ENCODE assay signal across 21 mouse cellular contexts in the genomic region with DNA sequence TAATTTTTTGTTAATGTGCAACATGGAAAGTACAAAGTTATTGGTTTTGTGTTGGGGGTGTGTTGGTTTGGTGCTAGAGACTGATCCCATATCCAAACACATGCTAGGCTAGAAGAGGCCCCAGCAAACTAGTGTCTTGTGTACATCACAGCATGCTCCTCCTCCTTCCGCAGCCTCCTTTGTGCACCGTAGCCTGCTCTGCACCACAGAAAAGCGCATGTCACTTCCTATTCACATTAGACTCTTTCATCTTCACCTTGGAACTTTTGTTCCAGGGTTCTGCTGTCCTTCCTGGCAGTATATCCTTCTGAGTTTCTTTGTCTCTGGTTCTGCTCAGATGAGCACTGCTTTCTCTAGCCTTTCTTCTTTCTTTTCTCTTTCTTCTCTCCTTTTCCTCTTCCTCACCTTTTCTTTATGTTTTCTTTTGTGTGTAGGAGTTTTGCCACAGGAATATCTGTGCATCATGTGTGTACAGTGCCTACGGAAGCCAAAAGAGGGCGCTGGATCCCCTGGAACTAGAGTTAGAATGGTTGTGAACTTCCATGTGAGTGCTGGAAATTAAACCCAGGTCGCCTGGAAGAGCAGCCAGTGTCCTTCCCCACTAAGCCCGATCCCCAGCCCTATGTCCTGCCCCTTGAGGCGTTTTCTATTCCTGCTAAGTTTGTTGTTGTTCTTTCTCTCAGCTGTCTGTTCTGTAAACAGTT.
DNase-seq lines count a peak whose midpoint lies in the region; ATAC-seq and TF ChIP-seq lines count a peak whose summit lies in the region.
"Had no signal": no experiment of that assay in that cellular context is flagged by ENCODE, and none has a peak within 500 bp of the region (broad histone marks: within the 10 kb centered on the region; RNA-seq: fewer than 3 reads in every experiment).

No protein-coding gene starts in this region.

- 80% methylated on average over 8 of the region's 8 CpGs for WGBS in forebrain, postnatal 0 days
- WGBS in forebrain, embryonic 15.5 days: 87% methylated on average over 8 of the region's 8 CpGs

- no peak for DNase-seq in forebrain, postnatal 0 days
- DNase-seq in layer of hippocampus, adult 2 months (ENCODE audit: low spot score in 2 of 2): no peak
- no peak for DNase-seq in layer of hippocampus, postnatal 36 days
- DNase-seq in WW6 (ENCODE audit: low read depth, low spot score): peak; percentile 7
- no peak for DNase-seq in testis, postnatal 14 days (ENCODE audit: low spot score)
- DNase-seq in layer of hippocampus, adult 9-11 months: no peak
- DNase-seq: adrenal gland, postnatal 10 days; cerebellum, adult 9-10 months; heart, postnatal 36 days; kidney, postnatal 36 days; liver, embryonic 13.5 days; right cerebral cortex, postnatal 4 days; thymus, postnatal 4 days had no signal

- no peak for ATAC-seq in forebrain, postnatal 0 days
- ATAC-seq in forebrain, embryonic 15.5 days (replicated peaks): no peak
- ATAC-seq: activated CD4-positive, CD25-positive, alpha-beta regulatory T cell, adult 4 months; midbrain, embryonic 15.5 days had no signal

- H3K4me2 ChIP-seq in forebrain, postnatal 0 days (ENCODE audit: low read depth): no peak overlapping the region
- no peak overlapping the region for H3K4me2 ChIP-seq in forebrain, embryonic 15.5 days (replicated peaks)
- H3K4me2 ChIP-seq: forebrain, embryonic 12.5 days; limb, embryonic 12.5 days; liver, embryonic 13.5 days; lung, embryonic 15.5 days; midbrain, embryonic 15.5 days had no signal

- no peak overlapping the region for H3K4me3 ChIP-seq in forebrain, postnatal 0 days (ENCODE audit: low read depth, low read length)
- no peak overlapping the region for H3K4me3 ChIP-seq in forebrain, embryonic 15.5 days
- no peak overlapping the region for H3K4me3 ChIP-seq in layer of hippocampus, adult 2 months
- no peak overlapping the region for H3K4me3 ChIP-seq in E14TG2a.4 (replicated peaks; ENCODE audit: low read length)
- H3K4me3 ChIP-seq: embryonic facial prominence, embryonic 10.5 days; forebrain, embryonic 12.5 days; limb, embryonic 12.5 days; liver, embryonic 13.5 days; lung, embryonic 15.5 days; midbrain, embryonic 15.5 days had no signal

- no peaks in the 10 kb centered on the region for H3K9me3 ChIP-seq in forebrain, postnatal 0 days (ENCODE audit: low read length)
- no peaks in the 10 kb centered on the region for H3K9me3 ChIP-seq in forebrain, embryonic 15.5 days
- no peaks in the 10 kb centered on the region for H3K9me3 ChIP-seq in E14TG2a.4 (ENCODE audit: low read length)
- H3K9me3 ChIP-seq: embryonic facial prominence, embryonic 10.5 days; forebrain, embryonic 12.5 days; limb, embryonic 12.5 days; liver, embryonic 13.5 days; lung, embryonic 15.5 days; midbrain, embryonic 15.5 days had no signal

- H3K4me1 ChIP-seq in forebrain, postnatal 0 days (ENCODE audit: insufficient read depth): no peaks in the 10 kb centered on the region
- H3K4me1 ChIP-seq in forebrain, embryonic 15.5 days: no peaks in the 10 kb centered on the region
- peaks cover 8% of the 10 kb centered on the region; the same call in 1 of the 2 replicates for H3K4me1 ChIP-seq in E14TG2a.4 (replicated peaks; ENCODE audit: low read depth, low read length)
- H3K4me1 ChIP-seq: embryonic facial prominence, embryonic 10.5 days; forebrain, embryonic 12.5 days; limb, embryonic 12.5 days; lung, embryonic 15.5 days had no signal

- no peak overlapping the region for H3K27ac ChIP-seq in forebrain, postnatal 0 days (ENCODE audit: low read depth, low read length)
- H3K27ac ChIP-seq in forebrain, embryonic 15.5 days (replicated peaks): no peak overlapping the region
- 0 out of 2 replicates have a peak overlapping the region, but pooled peaks have one; percentile 28 for H3K27ac ChIP-seq in layer of hippocampus, adult 2 months
- H3K27ac ChIP-seq: embryonic facial prominence, embryonic 10.5 days; forebrain, embryonic 12.5 days; limb, embryonic 12.5 days; liver, embryonic 13.5 days; lung, embryonic 15.5 days had no signal

- no peaks in the 10 kb centered on the region for H3K27me3 ChIP-seq in forebrain, postnatal 0 days (ENCODE audit: insufficient read depth, low read length)
- no peaks in the 10 kb centered on the region for H3K27me3 ChIP-seq in forebrain, embryonic 15.5 days
- no peaks in the 10 kb centered on the region for H3K27me3 ChIP-seq in E14TG2a.4 (ENCODE audit: insufficient read depth, low read length)
- H3K27me3 ChIP-seq: forebrain, embryonic 12.5 days; limb, embryonic 12.5 days; liver, embryonic 13.5 days; lung, embryonic 15.5 days; midbrain, embryonic 15.5 days had no signal

- H3K36me3 ChIP-seq in forebrain, postnatal 0 days (ENCODE audit: insufficient read depth): peaks cover 31% of the 10 kb centered on the region
- peaks cover 48% of the 10 kb centered on the region for H3K36me3 ChIP-seq in forebrain, embryonic 15.5 days
- peaks cover 67% of the 10 kb centered on the region for H3K36me3 ChIP-seq in E14TG2a.4 (ENCODE audit: insufficient read depth, low read length)

- TF ChIP-seq CTCF in forebrain, postnatal 0 days (IDR thresholded peaks at IDR 0.05; ENCODE audit: low read depth): peak; percentile 17; the same call in 1 of the 2 replicates
- TF ChIP-seq CTCF in layer of hippocampus, adult 2 months (conservative IDR thresholded peaks at IDR 0.05): peak; percentile 33
- TF ChIP-seq CTCF in E14TG2a.4 (conservative IDR thresholded peaks at IDR 0.05; ENCODE audit: low read length): peak; percentile 61

- no peak overlapping the region for H3K9ac ChIP-seq in forebrain, postnatal 0 days
- no peak overlapping the region for H3K9ac ChIP-seq in forebrain, embryonic 15.5 days (replicated peaks)
- H3K9ac ChIP-seq: forebrain, embryonic 12.5 days; limb, embryonic 12.5 days; liver, embryonic 13.5 days; lung, embryonic 15.5 days; midbrain, embryonic 15.5 days had no signal
